Mouse (Mus musculus) gastrocnemius, adult 2 months (tissue): Measurements from ENCODE around the gene Xbp1. TPM values are rescaled to one million over a fixed set of nuclear protein-coding genes. Genes with fewer than 3 reads are reported as not detected.
"Not testable (repeated sequence)": the region's sequence is repeated elsewhere in the genome, so short reads cannot be mapped to it uniquely, and the experiment has no call there.

ENCODE experiments used
- DNase-seq: peaks from one replicate; pipeline ENCODE4 v3.0.0; 2022
- H3K27ac ChIP-seq: fragments of 200-600 bp; 2 replicates; pipeline ENCODE4 v1.8.1; 2022; ENCODE audit warnings: mild to moderate bottlenecking
- H3K4me3 ChIP-seq: fragments of 200-600 bp; 2 replicates; pipeline ENCODE4 v1.8.1; 2022; ENCODE audit warnings: mild to moderate bottlenecking, moderate library complexity
- CTCF ChIP-seq: fragments of 200-600 bp; IDR thresholded peaks from 2 replicates; pipeline ENCODE4 v1.8.1; 2022; ENCODE audit warnings: antibody characterized with exemption, mild to moderate bottlenecking, moderate library complexity
- intact Hi-C: fragments of 180-260 bp; cut with DNase I; formaldehyde crosslinking; loops from one replicate; pipeline ENCODE4 v1.15.1; 2025
- total RNA-seq, 2 experiments: library from RNA; stranded (reverse); gene quantifications; 2 replicates each; pipeline ENCODE4 v1.2.3; 2021

The Xbp1 gene
- total RNA-seq, 2 experiments from 2014 or later = 64.5 to 70.5 TPM

DNA sequence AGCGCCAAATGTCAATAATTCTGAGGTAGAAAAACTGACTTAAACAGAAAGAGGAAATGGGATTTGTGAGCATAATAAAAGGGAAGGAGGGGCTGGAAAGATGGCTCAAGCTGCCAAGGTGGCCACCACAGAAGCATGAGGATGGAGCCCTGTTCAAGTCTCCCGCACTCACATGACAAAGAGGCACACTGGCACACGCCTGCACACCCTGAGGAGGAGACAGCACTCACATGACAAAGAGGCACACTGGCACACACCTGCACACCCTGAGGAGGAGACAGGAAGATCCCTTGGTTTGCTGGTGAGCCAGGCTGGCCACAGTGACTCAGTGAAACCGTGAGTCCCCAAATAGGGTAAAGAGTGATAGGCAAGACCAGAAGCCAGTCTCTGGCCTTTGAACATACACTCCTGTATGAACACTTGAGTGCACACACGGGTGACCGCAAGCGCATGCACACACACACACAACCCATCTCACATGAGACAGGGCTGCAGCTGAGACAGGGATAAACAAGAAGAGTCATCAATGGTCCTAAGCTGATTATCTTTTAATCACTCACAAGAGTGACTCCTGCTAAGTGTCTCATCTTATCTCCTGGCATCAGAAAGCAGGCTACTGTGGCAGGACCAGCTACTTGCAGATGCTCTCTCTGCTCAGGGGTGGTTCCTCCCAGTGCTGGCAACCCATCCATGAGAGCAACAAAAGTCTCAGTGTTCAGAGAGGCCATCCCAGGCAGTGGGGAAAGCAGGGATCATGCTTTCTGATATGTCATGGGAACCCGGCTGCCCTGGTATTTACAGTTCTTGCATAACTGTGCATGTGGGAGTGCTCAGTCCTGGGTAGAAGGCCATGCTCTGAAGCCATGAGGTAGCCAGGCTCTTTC lies 11.0 kb upstream of the Xbp1 start:
- intact Hi-C loops = no loop called here
- no peak for DNase-seq
- Histone ChIP-seq H3K4me3 (no peak overlapping the region), H3K27ac (peak overlapping the region; percentile 2; the same call in 1 of the 2 replicates)
- TF ChIP-seq CTCF = no peak

DNA sequence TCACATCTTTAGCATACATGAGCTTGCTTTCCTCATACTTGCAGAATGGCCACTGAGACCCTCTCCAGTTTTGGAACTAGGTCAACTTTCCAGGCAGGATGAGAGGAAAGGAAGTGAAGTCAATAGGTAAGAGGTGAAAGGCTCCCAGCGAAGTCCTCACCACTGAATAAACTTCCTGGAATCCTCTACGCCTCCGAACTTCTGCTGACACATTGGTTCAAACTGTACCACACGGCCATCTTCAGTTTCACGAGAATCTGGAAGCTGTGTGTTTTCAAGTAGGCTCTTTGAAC lies 10.4 kb upstream of the Xbp1 start:
- DNase-seq = no peak
- TF ChIP-seq CTCF = no peak
- peak overlapping the region; percentile 2; the same call in 1 of the 2 replicates for H3K27ac ChIP-seq
- intact Hi-C loops = no loop called here
- H3K4me3 ChIP-seq = no peak overlapping the region

DNA sequence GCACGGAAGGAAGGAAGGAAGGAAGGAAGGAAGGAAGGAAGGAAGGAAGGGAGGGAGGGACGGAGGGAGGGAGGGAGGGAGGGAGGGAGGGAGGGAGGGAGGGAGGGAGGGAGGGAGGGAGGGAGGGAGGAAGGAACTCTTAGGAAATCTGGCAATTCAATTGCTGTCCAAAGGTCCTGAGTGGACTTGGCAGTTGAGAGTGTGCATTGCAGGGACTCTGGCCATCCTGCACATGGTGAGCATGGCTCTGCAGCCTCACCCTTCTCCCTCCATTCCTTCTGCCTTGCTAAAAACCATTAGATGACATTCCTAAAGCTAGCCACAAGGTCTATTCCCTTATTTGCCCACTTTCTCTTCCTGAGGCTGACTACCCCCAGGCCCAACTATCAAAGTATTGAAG lies 9.8 kb upstream of the Xbp1 start:
- H3K27ac ChIP-seq, H3K4me3 ChIP-seq, DNase-seq, intact Hi-C loops: not testable (repeated sequence)

DNA sequence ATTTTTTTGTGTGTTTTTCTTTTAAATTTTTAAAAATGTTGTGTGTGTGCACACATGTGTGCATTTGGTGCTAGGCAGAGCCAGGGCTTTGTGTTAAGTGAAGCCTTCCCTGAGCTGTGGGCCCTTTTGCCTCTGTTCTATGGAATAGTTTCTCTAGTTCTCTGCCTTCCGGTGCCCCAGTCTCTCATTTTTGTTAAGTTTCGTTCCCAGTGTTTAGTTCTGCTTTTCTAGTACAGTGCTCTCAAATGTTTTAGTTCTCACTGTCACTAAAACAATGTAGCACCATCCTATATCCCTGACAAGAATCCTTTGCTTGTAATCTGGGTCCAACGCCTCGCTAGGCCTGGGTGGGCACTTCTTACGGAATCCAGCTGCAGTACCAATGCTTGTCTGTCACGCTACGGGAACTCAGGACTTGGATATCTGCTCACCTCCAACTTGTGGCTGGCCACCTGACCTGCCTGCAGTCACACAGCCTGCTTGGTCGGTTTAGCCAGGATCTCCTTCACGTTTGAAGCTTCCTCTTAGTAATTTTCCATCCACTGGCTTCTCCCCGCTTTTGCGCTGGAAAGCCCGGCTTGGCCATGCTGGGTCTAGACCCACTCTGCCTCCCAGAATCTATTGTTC lies 8.2 kb upstream of the Xbp1 start:
- TF ChIP-seq CTCF = no peak
- Histone ChIP-seq H3K27ac (no peak overlapping the region), H3K4me3 (no peak overlapping the region)
- intact Hi-C loops = no loop called here
- no peak for DNase-seq

DNA sequence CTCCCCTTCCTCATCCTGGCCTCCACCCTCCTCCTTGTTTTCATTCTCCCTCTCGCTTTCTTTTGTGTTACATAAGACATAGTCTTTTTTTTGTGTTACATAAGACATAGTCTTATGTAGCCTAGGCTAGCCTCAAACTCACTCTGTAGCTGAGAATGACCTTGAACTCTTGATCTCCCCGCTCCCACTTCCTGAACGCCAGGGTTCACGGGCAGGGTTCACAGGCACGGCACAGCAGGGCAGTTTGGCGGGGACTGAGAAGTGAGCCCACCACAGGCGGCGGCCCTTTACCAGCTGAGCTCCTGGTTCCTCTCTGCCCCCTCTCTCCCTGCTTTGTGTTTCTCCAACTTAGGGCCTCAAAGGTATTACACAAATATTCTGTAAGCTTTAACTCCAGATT lies 7.5 kb upstream of the Xbp1 start:
- H3K27ac ChIP-seq = no peak overlapping the region
- TF ChIP-seq CTCF = no peak
- H3K4me3 ChIP-seq = no peak overlapping the region
- no peak for DNase-seq
- intact Hi-C loops = no loop called here

DNA sequence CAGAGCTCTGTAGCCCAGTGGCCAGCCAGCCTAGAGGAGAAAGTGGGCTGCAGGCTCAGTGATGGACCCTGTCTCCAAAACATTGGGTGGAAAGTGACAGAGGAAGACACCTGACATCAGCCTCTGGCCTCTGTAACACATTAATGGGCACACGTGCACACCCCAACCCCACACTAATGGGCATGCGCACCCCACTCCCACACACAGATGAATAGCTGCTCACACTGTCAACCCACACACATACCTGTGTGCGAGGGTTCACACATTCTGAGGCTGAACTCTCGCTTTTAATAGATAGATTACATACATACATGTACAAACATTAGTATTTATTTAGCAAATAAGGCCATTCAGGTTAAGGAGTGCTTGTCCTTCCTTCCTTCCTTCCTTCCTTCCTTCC lies 6.4 kb upstream of the Xbp1 start:
- intact Hi-C loops = no loop called here
- Histone ChIP-seq H3K4me3 (no peak overlapping the region), H3K27ac (no peak overlapping the region)
- DNase-seq = no peak
- no peak for TF ChIP-seq CTCF

DNA sequence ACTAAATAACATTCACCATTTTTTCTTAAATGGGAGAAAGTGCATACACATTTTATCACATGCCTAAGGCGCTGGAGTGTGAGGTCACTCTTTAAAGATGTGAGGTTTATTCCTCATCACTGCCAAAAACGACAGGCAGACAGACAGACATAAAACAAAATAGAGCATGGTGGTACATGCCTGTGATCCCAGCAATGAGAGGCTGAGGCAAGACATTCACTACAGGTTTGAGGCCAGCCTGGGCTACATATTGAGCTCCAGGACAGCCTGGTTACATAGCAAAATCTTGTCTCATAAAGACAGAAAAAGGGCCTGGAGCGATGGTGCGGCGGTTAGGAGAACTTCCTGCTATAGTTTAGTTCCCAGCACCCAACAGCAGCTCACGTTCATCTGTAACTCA lies 5.3 kb upstream of the Xbp1 start:
- Histone ChIP-seq H3K27ac (no peak overlapping the region), H3K4me3 (no peak overlapping the region)
- no peak for TF ChIP-seq CTCF
- no peak for DNase-seq
- intact Hi-C loops = no loop called here

DNA sequence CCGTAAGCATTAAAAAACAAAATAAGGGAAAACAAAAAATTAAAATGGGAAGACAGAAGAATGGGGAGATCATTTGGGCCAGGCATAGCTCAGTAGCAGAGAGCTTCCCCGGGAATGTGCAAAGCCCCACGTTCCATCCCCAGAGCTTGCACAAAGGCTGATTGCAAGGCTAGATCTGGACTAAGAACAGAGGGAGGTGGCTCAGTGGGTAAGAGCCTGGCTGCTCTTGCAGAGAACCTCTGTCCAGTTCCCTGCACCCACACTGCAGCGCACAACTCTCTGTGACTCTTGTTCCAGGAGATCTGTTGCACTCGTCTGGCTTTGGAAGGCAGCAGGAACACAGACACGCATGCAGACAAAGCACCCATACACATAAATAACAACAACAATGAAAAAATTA lies 4.8 kb upstream of the Xbp1 start:
- intact Hi-C loops = no loop called here
- TF ChIP-seq CTCF = no peak

DNA sequence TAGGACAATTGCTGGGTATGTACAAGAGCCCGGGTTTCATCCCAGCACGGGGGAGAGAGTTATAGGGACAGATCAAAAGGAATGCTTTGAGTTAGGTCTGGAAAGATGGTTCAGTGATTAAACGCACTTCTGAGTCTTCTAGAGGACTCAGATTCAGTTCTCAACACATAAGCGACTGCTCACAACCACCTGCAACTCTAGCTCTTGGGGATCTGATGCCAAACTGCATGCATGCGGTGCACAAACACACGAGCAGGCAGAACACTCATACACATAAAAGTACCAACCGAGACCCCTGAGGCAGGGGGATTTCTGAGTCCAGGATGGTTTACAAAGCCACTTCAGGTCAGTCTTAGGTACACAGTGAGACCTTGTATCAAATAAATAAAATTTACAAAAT lies 4.3 kb upstream of the Xbp1 start:
- intact Hi-C loops = no loop called here

More for the DNA sequence above, 4.8 kb upstream of the Xbp1 start:
- H3K4me3 ChIP-seq = no peak overlapping the region
- no peak for DNase-seq
- no peak overlapping the region for H3K27ac ChIP-seq

DNA sequence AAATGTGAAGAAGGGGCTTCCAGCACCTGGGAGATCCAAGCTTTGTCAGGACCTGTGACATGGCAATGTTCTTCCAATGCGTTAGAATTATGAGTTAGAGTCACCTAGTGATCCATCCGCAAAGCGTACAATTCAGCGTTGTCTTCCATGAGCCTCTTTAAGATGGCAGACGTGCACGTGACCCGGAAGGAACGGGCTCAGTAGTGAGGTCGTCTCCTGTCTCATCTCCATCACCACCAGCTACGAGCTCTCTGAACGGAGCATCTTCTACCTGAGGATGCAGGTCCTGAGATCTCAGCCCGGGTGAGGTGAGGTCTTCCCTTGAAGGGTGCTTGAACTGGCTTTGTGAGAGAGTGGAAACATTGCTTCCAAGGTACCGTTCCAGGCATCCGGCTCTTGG lies 3.8 kb upstream of the Xbp1 start:
- intact Hi-C loops = no loop called here
- TF ChIP-seq CTCF = no peak
- DNase-seq = no peak
- Histone ChIP-seq H3K27ac (no peak overlapping the region), H3K4me3 (no peak overlapping the region)

More for the DNA sequence above, 4.3 kb upstream of the Xbp1 start:
- TF ChIP-seq CTCF = no peak
- H3K4me3 ChIP-seq = no peak overlapping the region
- H3K27ac ChIP-seq = no peak overlapping the region
- no peak for DNase-seq

DNA sequence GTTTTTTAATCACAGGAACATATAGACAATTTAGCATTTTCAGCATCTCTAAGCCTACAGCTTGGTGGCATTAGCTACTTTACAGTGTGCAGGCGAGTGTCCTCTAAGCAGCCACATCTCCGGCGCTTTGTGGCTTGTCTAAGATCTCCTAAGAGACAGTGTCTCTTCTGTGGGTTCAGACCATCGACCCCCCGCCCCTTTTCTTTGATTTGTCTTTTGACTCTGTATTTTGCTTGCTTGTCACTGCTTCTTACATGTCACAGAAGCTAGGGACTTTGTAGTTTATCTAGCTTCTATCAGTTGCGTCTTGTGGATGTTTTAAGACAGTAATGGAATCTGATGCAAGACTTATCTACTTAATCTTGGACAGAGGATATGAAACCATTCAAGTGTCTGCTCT lies 3.1 kb upstream of the Xbp1 start:
- TF ChIP-seq CTCF = no peak
- intact Hi-C loops = no loop called here
- no peak for DNase-seq
- Histone ChIP-seq H3K4me3 (no peak overlapping the region), H3K27ac (no peak overlapping the region)

DNA sequence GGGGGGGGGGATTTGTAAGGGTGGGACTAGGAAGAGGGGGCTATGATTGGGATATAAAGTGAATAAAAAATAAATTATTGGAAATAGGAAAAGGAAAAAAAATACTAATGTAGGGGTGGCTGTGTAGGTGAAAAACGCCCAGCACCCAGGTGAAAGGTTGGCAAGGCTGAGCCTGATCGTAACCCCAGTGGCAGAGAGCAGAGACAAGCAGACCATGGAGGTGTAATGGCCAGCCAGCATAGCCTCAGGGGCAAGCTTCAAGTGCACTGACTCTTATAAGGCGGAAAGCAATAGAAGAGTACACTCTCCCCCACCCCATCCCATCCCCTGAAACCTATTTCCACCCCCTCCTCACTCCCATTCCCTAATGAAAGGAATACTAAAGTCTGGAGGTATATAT lies 778 bp upstream of the Xbp1 start:
- TF ChIP-seq CTCF = no peak
- peak overlapping the region; percentile 99 for H3K27ac ChIP-seq
- peak overlapping the region; percentile 100 for H3K4me3 ChIP-seq
- DNase-seq = no peak
- intact Hi-C loops = no loop called here

DNA sequence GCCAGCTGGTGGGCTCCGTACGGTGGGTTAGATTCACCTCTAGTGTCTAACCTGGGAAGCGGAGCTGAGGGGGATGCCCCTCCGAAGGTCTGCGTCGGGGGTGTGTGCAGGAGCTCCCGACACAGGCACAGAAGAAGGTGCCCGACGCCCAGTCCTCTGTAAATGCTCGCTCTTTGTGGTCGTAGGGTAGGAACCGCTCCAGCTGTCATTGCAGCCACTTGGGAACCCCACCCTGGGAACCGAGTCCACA lies 732 bp downstream of the Xbp1 start:
- no peak for DNase-seq
- intact Hi-C loops = no loop called here
- peak overlapping the region; percentile 99 for H3K27ac ChIP-seq
- H3K4me3 ChIP-seq = peak overlapping the region; percentile 100
- no peak for TF ChIP-seq CTCF

DNA sequence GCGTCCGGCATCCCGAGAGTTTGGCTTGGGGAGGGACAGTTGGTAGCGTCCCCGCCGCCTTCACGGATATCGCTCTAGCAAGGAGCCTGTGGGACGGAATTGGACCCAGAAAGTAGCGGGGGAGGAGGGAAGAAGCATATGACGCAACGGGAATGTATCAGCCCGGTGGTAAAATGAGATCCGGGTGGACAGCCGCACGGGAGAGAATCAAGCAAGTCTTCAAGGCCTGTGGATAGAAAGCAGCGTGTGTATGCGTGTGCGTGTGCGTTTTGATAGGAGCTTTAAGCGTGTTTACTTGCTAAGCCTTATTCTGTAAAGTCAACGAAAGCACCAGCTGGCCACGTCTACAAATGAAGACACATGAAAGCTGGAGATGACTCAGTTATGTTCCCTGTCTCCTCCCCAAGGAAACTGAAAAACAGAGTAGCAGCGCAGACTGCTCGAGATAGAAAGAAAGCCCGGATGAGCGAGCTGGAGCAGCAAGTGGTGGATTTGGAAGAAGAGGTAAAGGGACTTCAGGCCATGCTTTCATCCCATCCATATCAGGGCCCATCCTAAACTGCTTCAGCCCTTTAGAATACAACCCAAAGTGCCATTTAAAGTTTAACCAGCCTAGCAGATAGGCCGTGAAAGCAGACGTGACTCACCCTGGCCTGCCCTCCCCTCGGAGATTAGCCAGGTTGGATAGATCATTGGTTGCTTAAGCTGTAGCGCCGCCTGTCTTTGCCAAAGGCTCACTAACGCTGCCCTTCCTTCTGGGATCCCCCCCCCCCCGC lies 1.2 kb downstream of the Xbp1 start:
- H3K27ac ChIP-seq = peak overlapping the region; percentile 99
- TF ChIP-seq CTCF = peak; percentile 70
- peak overlapping the region; percentile 100 for H3K4me3 ChIP-seq
- DNase-seq = peak; percentile 87
- intact Hi-C loops = loop anchor here (2.0 kb wide), 1 partner anchor 37 kb away; no protein-coding TSS in a partner anchor
